Mouse (Mus musculus) heart, embryonic 13.5 days (tissue): ENCODE measurements around the gene Gm9268. TPM values are rescaled to one million over a fixed set of nuclear protein-coding genes. Genes with fewer than 3 reads are reported as not detected.
"Not testable (repeated sequence)": the region's sequence is repeated elsewhere in the genome, so short reads cannot be mapped to it uniquely, and the experiment has no call there.

Experiments
- ATAC-seq: fragments of 200-750 bp; cut with Nextera tagmentation; 2 replicates; pipeline ENCODE4 v1.8.0; 2017; ENCODE audit warnings: moderate TSS enrichment; ENCODE audit not compliant: insufficient number of reproducible peaks, low FRiP score, low TSS enrichment; ENCODE audit errors: extremely low read depth
- H3K27ac ChIP-seq: fragments of 300-500 bp; sonication (generic); replicated peaks from 2 replicates; pipeline ENCODE4 v1.5.1; 2015; ENCODE audit warnings: moderate library complexity, mild to moderate bottlenecking, inconsistent platforms
- H3K27me3 ChIP-seq: fragments of 300-500 bp; sonication (generic); replicated peaks from 2 replicates; pipeline ENCODE4 v1.6.1; 2015; ENCODE audit warnings: mild to moderate bottlenecking, inconsistent platforms
- H3K36me3 ChIP-seq: fragments of 300-500 bp; sonication (generic); 2 replicates; pipeline ENCODE4 v1.6.1; 2015; ENCODE audit warnings: mild to moderate bottlenecking, inconsistent platforms
- H3K4me1 ChIP-seq: fragments of 300-500 bp; sonication (generic); 2 replicates; pipeline ENCODE4 v1.6.1; 2015; ENCODE audit warnings: inconsistent platforms
- H3K4me2 ChIP-seq: fragments of 300-500 bp; sonication (generic); 2 replicates; pipeline ENCODE4 v1.6.1; 2015; ENCODE audit warnings: inconsistent platforms, mild to moderate bottlenecking, moderate library complexity
- H3K4me3 ChIP-seq: fragments of 300-500 bp; sonication (generic); 2 replicates; pipeline ENCODE4 v1.5.1; 2015; ENCODE audit warnings: moderate library complexity, mild to moderate bottlenecking, inconsistent platforms
- H3K9ac ChIP-seq: fragments of 300-500 bp; sonication (generic); 2 replicates; pipeline ENCODE4 v1.6.1; 2015; ENCODE audit warnings: inconsistent platforms, mild to moderate bottlenecking, moderate library complexity
- H3K9me3 ChIP-seq: fragments of 300-500 bp; sonication (generic); 2 replicates; pipeline ENCODE4 v1.6.1; 2016; ENCODE audit warnings: inconsistent platforms
- WGBS: fragments of 180-500 bp; shearing (Covaris S2); methylation state at CpG from one replicate; pipeline ENCODE4 v1.1.7; 2015; ENCODE audit warnings: mixed read lengths; 5-methylcytosine and 5-hydroxymethylcytosine counted together
- polyA plus RNA-seq: library from polyadenylated mRNA; unstranded; fragments of >200 nt; fragmentation: Nextera tagmentation; extraction: Ambion mirVana; gene quantifications from 2 replicates; pipeline ENCODE4 v1.2.1, GENCODE M21; 2015

The Gm9268 gene
- polyA plus RNA-seq, result not detected in 2 replicates

DNA sequence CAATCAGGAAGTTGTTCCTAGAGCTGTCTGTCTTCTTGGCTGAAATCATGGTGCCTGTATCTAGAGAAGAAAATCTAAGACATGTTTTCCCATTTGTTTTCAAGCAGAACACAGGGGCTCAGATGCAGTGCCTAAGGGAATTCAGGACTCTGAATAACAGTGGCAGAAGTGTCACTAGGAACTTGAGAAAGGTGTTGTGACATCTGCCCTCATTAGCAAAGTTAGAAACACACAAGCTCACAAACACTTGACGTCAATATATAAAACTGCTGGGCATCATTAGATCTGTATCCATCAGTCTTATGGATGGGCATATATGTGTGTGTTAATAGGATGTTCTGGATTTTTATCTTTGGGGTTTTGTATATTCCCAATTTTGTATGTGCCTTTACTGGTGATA, at the start of gene Gm9268:
Gene Gm9268, plus strand, starts transcription at position 301 of the 400 bp plus-strand sequence.
- not testable (repeated sequence) for H3K9me3 ChIP-seq, H3K4me1 ChIP-seq, H3K9ac ChIP-seq, H3K4me3 ChIP-seq, H3K27me3 ChIP-seq, H3K4me2 ChIP-seq, H3K27ac ChIP-seq, H3K36me3 ChIP-seq, ATAC-seq
- WGBS, result no CpG with 5 or more reads among the region's 1 CpGs

- H3K36me3 ChIP-seq, result no peaks in the 10 kb centered on the region
- no peak for ATAC-seq
- H3K9me3 ChIP-seq, result peaks cover 78% of the 10 kb centered on the region
- H3K27me3 ChIP-seq, result no peaks in the 10 kb centered on the region
- no peak overlapping the region for H3K27ac ChIP-seq
- H3K4me1 ChIP-seq, result no peaks in the 10 kb centered on the region
- H3K4me2 ChIP-seq, result no peak overlapping the region
- no peak overlapping the region for H3K9ac ChIP-seq
- no peak overlapping the region for H3K4me3 ChIP-seq
- 76% methylated on average over 11 of the region's 11 CpGs for WGBS
Observed at GRCm38 (mm10) chr7:42980098-42980497, 38.5 kb upstream of the Gm9268 start.

DNA sequence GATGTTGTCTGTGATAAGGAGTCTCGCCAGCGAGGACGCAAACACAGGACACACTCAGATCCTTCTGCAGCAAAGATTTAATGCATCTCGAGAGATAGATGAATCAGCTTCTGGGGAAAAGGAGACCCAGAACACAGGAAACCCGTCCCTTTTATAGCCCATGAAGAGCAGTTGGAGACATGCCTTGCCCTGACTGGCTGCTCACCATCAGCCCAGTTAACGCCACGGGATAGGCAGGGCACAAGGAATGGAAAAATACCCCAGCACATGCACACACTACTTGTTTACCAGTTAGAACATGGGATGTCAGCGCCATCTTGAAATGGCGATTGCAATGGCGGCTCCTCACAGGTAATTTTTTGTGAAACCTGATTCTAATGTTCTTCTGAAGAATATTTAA, 37.8 kb upstream of the Gm9268 start:
- Histone ChIP-seq H3K27ac (no peak overlapping the region), H3K9ac (no peak overlapping the region), H3K4me2 (no peak overlapping the region), H3K4me1 (no peaks in the 10 kb centered on the region), H3K36me3 (no peaks in the 10 kb centered on the region), H3K27me3 (no peaks in the 10 kb centered on the region), H3K4me3 (no peak overlapping the region), H3K9me3 (peaks cover 80% of the 10 kb centered on the region)
- ATAC-seq, result no peak
- WGBS, result 78% methylated on average over 10 of the region's 10 CpGs

DNA sequence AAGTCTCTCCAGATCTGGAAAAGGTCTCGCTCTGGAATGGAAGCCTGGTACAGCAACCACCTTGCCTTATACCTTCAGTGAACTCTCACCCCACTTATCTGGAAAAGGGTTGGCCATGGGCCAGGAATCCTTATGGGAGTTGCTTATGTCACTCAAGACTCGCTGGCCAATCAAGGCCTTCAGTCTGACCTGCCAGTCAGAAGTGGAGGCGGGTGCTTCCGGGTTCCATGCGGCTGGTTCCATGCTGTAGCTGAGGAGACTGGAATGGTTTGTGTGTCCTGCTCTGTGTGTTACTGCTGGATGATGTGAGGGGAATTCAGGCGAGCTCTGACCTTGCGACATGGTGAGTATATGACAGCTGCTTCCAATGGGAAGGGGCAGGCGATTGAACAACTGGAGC, 59.3 kb downstream of the Gm9268 start:
- Histone ChIP-seq H3K27ac (no peak overlapping the region), H3K36me3 (no peaks in the 10 kb centered on the region), H3K9me3 (peaks cover 12% of the 10 kb centered on the region), H3K4me1 (no peaks in the 10 kb centered on the region), H3K4me3 (no peak overlapping the region), H3K4me2 (no peak overlapping the region), H3K27me3 (no peaks in the 10 kb centered on the region), H3K9ac (no peak overlapping the region)
- no peak for ATAC-seq
- 78% methylated on average over 8 of the region's 8 CpGs for WGBS

Other genes starting within 250 kb of the Gm9268 start
- gene Vmn2r62, start 225.2 kb upstream of the Gm9268 start, polyA plus RNA-seq, result not detected in 2 replicates
- gene Gm2381, start 151.5 kb upstream of the Gm9268 start, polyA plus RNA-seq, result not detected in 2 replicates
- gene Vmn2r63, start 84.9 kb upstream of the Gm9268 start, polyA plus RNA-seq, result not detected in 2 replicates
- gene Zfp936, start 95.5 kb downstream of the Gm9268 start, polyA plus RNA-seq, result not detected in 2 replicates